22 mouse cellular contexts compared by ENCODE assay signal in genomic region chr8:109682120-109682519, GRCm38 (mm10). TPM values are rescaled to one million over a fixed set of nuclear protein-coding genes. Genes with fewer than 3 reads are reported as not detected.
A peak's percentile ranks its signal among the peaks of the same experiment; 100 is the strongest.
DNase-seq lines count a peak whose midpoint lies in the region; ATAC-seq and TF ChIP-seq lines count a peak whose summit lies in the region.
"Had no signal": no experiment of that assay in that cellular context is flagged by ENCODE, and none has a peak within 500 bp of the region (broad histone marks: within the 10 kb centered on the region; RNA-seq: fewer than 3 reads in every experiment).

No protein-coding gene starts in this region.

- peaks cover 7% of the 10 kb centered on the region; the same call in 1 of the 2 replicates for H3K4me1 ChIP-seq in liver, adult 2 months (ENCODE audit: control insufficient read depth, insufficient read depth, low read length)
- H3K4me1 ChIP-seq in liver, embryonic 12.5 days = peaks cover 13% of the 10 kb centered on the region; the same call in 1 of the 2 replicates
- H3K4me1 ChIP-seq: embryonic facial prominence, embryonic 15.5 days; hindbrain, embryonic 15.5 days; limb, embryonic 13.5 days had no signal

- H3K4me2 ChIP-seq in liver, embryonic 12.5 days = no peak overlapping the region
- H3K4me2 ChIP-seq: embryonic facial prominence, embryonic 15.5 days; heart, embryonic 11.5 days; hindbrain, embryonic 15.5 days; limb, embryonic 13.5 days; midbrain, embryonic 11.5 days had no signal

- no peak for ATAC-seq in liver, embryonic 12.5 days
- peak; percentile 71 for ATAC-seq in common myeloid progenitor, adult 5-6 weeks (replicated peaks; ENCODE audit: low read depth, poor library complexity, severe bottlenecking)
- ATAC-seq in neutrophil, adult 5-6 weeks (ENCODE audit: extremely low read depth, insufficient number of reproducible peaks, low FRiP score, poor library complexity, severe bottlenecking) = peak; percentile 37; the same call in 1 of the 2 replicates
- ATAC-seq: forebrain, embryonic 14.5 days had no signal

- H3K36me3 ChIP-seq in liver, adult 2 months (ENCODE audit: control insufficient read depth, insufficient read depth, low read length) = peaks cover 43% of the 10 kb centered on the region
- H3K36me3 ChIP-seq in liver, embryonic 12.5 days = peaks cover 65% of the 10 kb centered on the region

- H3K79me2 ChIP-seq in liver, adult 2 months (ENCODE audit: control insufficient read depth, insufficient read depth, low read length) = peaks cover 17% of the 10 kb centered on the region; the same call in 1 of the 2 replicates

- no peaks in the 10 kb centered on the region for H3K9me3 ChIP-seq in liver, embryonic 12.5 days (replicated peaks)
- H3K9me3 ChIP-seq: embryonic facial prominence, embryonic 15.5 days; hindbrain, embryonic 15.5 days; limb, embryonic 13.5 days had no signal

- 88% methylated on average over 5 of the region's 5 CpGs for WGBS in liver, adult 2 months
- 83% methylated on average over 5 of the region's 5 CpGs for WGBS in liver, embryonic 12.5 days (ENCODE audit: insufficient replicate concordance)

- H3K4me3 ChIP-seq in liver, adult 2 months (ENCODE audit: insufficient read depth, low read depth, low read length) = no peak overlapping the region
- H3K4me3 ChIP-seq in liver, embryonic 12.5 days = no peak overlapping the region
- H3K4me3 ChIP-seq: embryonic facial prominence, embryonic 15.5 days; hindbrain, embryonic 15.5 days; limb, embryonic 13.5 days had no signal

- TF ChIP-seq CTCF in liver, adult 2 months (IDR thresholded peaks at IDR 0.05; ENCODE audit: low read depth, low read length) = no peak

- no peak overlapping the region for H3K9ac ChIP-seq in liver, adult 2 months (ENCODE audit: low read depth, low read length)
- no peak overlapping the region for H3K9ac ChIP-seq in liver, embryonic 12.5 days
- H3K9ac ChIP-seq: embryonic facial prominence, embryonic 15.5 days; hindbrain, embryonic 15.5 days; limb, embryonic 13.5 days had no signal

- peak; percentile 35 for DNase-seq in liver, adult 2 months (ENCODE audit: extremely low read depth, low read depth, low spot score)
- DNase-seq in A20 (ENCODE audit: low read depth, low spot score) = peak; percentile 52
- no peak for DNase-seq in cerebellum, postnatal 36 days
- no peak for DNase-seq in Muller cell, postnatal 12 days (ENCODE audit: inconsistent ontology term)
- DNase-seq: adrenal gland, postnatal 25 days; cerebellum, adult 18-20 months; heart, adult 11 months; layer of hippocampus, postnatal 36 days; lung, adult 18-20 months; lung, postnatal 14 days; thymus, adult 2 months; thymus, postnatal 4 days had no signal

- H3K27ac ChIP-seq in liver, adult 2 months (replicated peaks; ENCODE audit: insufficient read depth, low read depth, low read length) = no peak overlapping the region
- no peak overlapping the region for H3K27ac ChIP-seq in liver, embryonic 12.5 days
- H3K27ac ChIP-seq: embryonic facial prominence, embryonic 15.5 days; hindbrain, embryonic 15.5 days; limb, embryonic 13.5 days; stomach, postnatal 0 days had no signal

- no peak for TF ChIP-seq POLR2A in liver, adult 2 months (IDR thresholded peaks at IDR 0.05; ENCODE audit: extremely low read depth, insufficient read depth, low read length)

- H3K27me3 ChIP-seq in liver, adult 2 months (ENCODE audit: control insufficient read depth, insufficient read depth, low read length) = no peaks in the 10 kb centered on the region
- no peaks in the 10 kb centered on the region for H3K27me3 ChIP-seq in liver, embryonic 12.5 days (replicated peaks)
- H3K27me3 ChIP-seq: embryonic facial prominence, embryonic 15.5 days; hindbrain, embryonic 15.5 days; limb, embryonic 13.5 days had no signal

RNA-seq across cellular contexts. Expression of gene Ist1, which starts 10.9 kb away (rescaled TPM):
- total RNA-seq in liver, adult 2 months (2014; rRNA removed) = 31.8 and 31.9 TPM in 2 replicates
- polyA plus RNA-seq in liver, adult 2 months (2012; rRNA removed) = 24.6 and 26.1 TPM in 2 replicates
- 48.0 and 49.6 TPM in 2 replicates for polyA plus RNA-seq in liver, embryonic 12.5 days (2016; fragmentation: Nextera tagmentation; extraction: Ambion mirVana)
- 63.5 and 85.4 TPM in 2 replicates for total RNA-seq in common myeloid progenitor, adult 5-6 weeks (2017)
- 159 and 173 TPM in 2 replicates for total RNA-seq in neutrophil, adult 5-6 weeks (2017)

RNA-seq across cellular contexts. Expression of gene Zfp821, which starts 23.2 kb away (rescaled TPM):
- total RNA-seq in liver, adult 2 months (2014; rRNA removed) = 1.7 and 1.8 TPM in 2 replicates
- 0.73 and 0.97 TPM in 2 replicates for polyA plus RNA-seq in liver, adult 2 months (2012; rRNA removed)
- polyA plus RNA-seq in liver, embryonic 12.5 days (2016; fragmentation: Nextera tagmentation; extraction: Ambion mirVana) = 9.9 and 11.4 TPM in 2 replicates
- 4.3 and 7.5 TPM in 2 replicates for total RNA-seq in common myeloid progenitor, adult 5-6 weeks (2017)
- total RNA-seq in neutrophil, adult 5-6 weeks (2017) = 46.4 and 46.9 TPM in 2 replicates

RNA-seq across cellular contexts. Expression of gene Atxn1l, which starts 55.4 kb away (rescaled TPM):
- 6.3 and 7.5 TPM in 2 replicates for total RNA-seq in liver, adult 2 months (2014; rRNA removed)
- 5.9 and 6.2 TPM in 2 replicates for polyA plus RNA-seq in liver, adult 2 months (2012; rRNA removed)
- polyA plus RNA-seq in liver, embryonic 12.5 days (2016; fragmentation: Nextera tagmentation; extraction: Ambion mirVana) = 3.9 and 4.6 TPM in 2 replicates
- total RNA-seq in common myeloid progenitor, adult 5-6 weeks (2017) = 8.9 and 13.4 TPM in 2 replicates
- 23.9 and 26.4 TPM in 2 replicates for total RNA-seq in neutrophil, adult 5-6 weeks (2017)

Comparison
In these comparisons a context has a peak if more than half of its experiments do, and no peak if none do; other contexts are left out.
1. DNase-seq: peak in liver, adult 2 months (single experiment) and A20 (single experiment); none in cerebellum, postnatal 36 days (0 of 2) and Muller cell, postnatal 12 days (single experiment).